Mouse (Mus musculus): ENCODE results near the gene Il1rl2. TPM values are rescaled to one million over a fixed set of nuclear protein-coding genes. Genes with fewer than 3 reads are reported as not detected.

Il1rl2 gene
- polyA plus RNA-seq, 1 experiment = 3.0 TPM

DNA sequence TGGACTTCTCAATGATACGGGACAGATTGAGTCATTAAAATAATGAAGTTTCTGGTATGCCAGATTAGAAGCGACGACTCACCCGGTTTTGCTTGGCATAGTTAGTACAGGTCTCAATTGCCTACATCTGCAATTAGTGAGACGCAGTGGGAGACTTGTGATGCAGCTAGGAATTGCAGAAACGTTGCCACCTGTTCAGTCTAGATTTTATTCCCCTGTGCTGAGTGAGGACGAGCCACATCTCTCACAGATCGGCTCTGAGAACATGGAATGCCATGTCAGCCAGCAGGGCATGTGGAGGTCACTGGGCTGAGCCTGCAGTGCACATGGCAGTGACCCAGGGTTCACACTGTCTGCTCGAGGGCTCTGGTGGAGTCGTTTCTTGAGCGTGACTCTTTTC is 38.4 kb downstream of the Il1rl2 start:
- Histone ChIP-seq H3K4me1 (ENCODE audit: control insufficient read depth, insufficient read depth, low read length) (no peaks in the 10 kb centered on the region), H3K4me3 (replicated peaks; ENCODE audit: control insufficient read depth, low read depth, low read length) (no peak overlapping the region), H3K27ac (ENCODE audit: control insufficient read depth, insufficient read depth, low read depth, low read length, poor library complexity) (no peak overlapping the region)
- WGBS = 82% methylated on average over 11 of the region's 11 CpGs
- no peak for TF ChIP-seq CTCF (IDR thresholded peaks at IDR 0.05; ENCODE audit: control insufficient read depth, insufficient read depth, low read length)
- no peak for TF ChIP-seq POLR2A (IDR thresholded peaks at IDR 0.05; ENCODE audit: borderline replicate concordance, control insufficient read depth, low read depth, low read length)

DNA sequence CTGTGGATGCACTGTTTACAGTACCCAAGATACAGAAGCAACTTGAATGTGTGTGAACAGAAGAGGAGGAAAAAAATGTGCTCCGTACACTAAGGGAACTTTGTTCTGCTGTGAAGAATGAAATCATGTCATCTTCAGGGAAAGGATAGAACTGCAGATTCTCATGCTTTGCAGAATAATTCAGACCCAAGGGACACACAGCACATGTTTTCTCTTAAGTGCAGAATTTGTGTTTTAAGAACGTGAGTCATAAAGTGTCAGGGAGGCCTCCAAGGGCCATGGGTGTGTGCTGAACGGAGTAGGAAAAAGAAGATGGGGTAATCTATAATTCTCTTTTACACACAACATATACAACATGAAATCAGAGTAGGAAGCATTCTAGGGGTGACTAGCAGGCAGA is 48.5 kb downstream of the Il1rl2 start:
- no peak for TF ChIP-seq CTCF (IDR thresholded peaks at IDR 0.05; ENCODE audit: control insufficient read depth, insufficient read depth, low read length)
- TF ChIP-seq POLR2A (IDR thresholded peaks at IDR 0.05; ENCODE audit: borderline replicate concordance, control insufficient read depth, low read depth, low read length) = no peak
- H3K4me1 ChIP-seq (ENCODE audit: control insufficient read depth, insufficient read depth, low read length) = no peaks in the 10 kb centered on the region; the same call in 1 of the 2 replicates
- WGBS = 81% methylated on average over 3 of the region's 3 CpGs
- H3K4me3 ChIP-seq (replicated peaks; ENCODE audit: control insufficient read depth, low read depth, low read length) = no peak overlapping the region
- H3K27ac ChIP-seq (ENCODE audit: control insufficient read depth, insufficient read depth, low read depth, low read length, poor library complexity) = no peak overlapping the region

DNA sequence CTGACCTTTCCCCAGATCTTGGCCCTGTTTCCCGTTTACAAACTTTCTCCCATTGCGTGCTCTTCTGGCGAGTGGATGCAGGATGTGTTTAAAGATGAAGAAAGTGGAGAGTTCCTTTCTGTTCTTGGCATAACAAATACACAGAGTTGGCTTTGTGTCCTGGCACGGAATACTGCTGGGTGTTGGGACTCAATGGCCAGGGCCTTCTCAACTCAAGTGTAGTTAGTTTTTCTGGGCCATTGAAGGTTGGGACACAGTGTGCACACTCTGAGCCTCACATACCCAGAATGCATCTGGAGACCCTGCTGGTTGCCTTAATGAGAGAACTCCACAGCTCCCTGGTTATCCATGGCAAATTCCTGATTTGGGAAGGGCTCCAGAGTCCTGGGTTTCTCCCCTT is 50.7 kb downstream of the Il1rl2 start:
- Histone ChIP-seq H3K4me3 (replicated peaks; ENCODE audit: control insufficient read depth, low read depth, low read length) (no peak overlapping the region), H3K4me1 (ENCODE audit: control insufficient read depth, insufficient read depth, low read length) (no peaks in the 10 kb centered on the region; the same call in 1 of the 2 replicates), H3K27ac (ENCODE audit: control insufficient read depth, insufficient read depth, low read depth, low read length, poor library complexity) (no peak overlapping the region)
- TF ChIP-seq POLR2A (IDR thresholded peaks at IDR 0.05; ENCODE audit: borderline replicate concordance, control insufficient read depth, low read depth, low read length) = no peak
- TF ChIP-seq CTCF (IDR thresholded peaks at IDR 0.05; ENCODE audit: control insufficient read depth, insufficient read depth, low read length) = no peak
- 81% methylated on average over 4 of the region's 4 CpGs for WGBS

DNA sequence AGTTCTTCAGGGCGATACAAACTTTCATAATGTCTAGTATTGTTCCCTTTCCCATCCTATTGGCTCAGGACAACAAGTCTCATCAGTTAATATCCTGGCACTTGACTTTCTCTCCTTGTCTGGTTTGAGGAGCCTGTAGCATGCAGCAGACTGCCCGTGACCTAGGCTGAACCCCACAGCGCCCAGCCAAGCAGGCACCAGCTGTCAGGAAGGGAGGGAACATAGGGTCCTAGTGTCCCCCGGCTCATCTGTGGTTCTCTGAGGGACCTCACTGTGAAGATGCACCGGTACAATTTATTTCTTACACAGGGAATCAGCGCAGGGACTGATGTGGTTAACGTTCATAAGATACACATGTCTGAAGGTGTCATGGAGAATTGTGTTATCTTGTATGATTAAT is 52.3 kb downstream of the Il1rl2 start:
- Histone ChIP-seq H3K4me3 (replicated peaks; ENCODE audit: control insufficient read depth, low read depth, low read length) (no peak overlapping the region), H3K27ac (ENCODE audit: control insufficient read depth, insufficient read depth, low read depth, low read length, poor library complexity) (no peak overlapping the region), H3K4me1 (ENCODE audit: control insufficient read depth, insufficient read depth, low read length) (peaks cover 1% of the 10 kb centered on the region; the same call in 1 of the 2 replicates)
- 68% methylated on average over 7 of the region's 7 CpGs for WGBS
- no peak for TF ChIP-seq CTCF (IDR thresholded peaks at IDR 0.05; ENCODE audit: control insufficient read depth, insufficient read depth, low read length)
- no peak for TF ChIP-seq POLR2A (IDR thresholded peaks at IDR 0.05; ENCODE audit: borderline replicate concordance, control insufficient read depth, low read depth, low read length)

DNA sequence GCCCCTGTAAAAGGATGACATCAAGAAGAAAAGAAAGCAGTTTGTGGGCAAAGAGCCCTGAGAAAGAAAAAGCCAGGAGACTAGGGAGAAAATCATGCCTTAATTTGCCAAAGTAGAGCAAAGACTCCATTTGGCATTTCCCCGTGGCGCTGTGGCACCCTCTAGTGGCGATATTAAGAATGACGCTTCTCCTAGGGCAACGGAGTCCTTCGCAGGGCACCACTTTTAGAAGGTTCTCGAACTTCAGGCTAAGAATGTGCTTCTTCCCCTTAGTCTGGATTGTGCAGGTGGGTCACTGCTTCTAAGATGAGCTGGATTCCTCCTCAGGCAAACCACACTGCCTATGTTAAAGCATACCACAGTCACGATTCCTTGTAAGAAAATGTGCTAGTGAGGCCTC is 54.4 kb downstream of the Il1rl2 start:
- no peak overlapping the region for H3K27ac ChIP-seq (ENCODE audit: control insufficient read depth, insufficient read depth, low read depth, low read length, poor library complexity)
- no peak overlapping the region for H3K4me3 ChIP-seq (replicated peaks; ENCODE audit: control insufficient read depth, low read depth, low read length)
- WGBS = 11% methylated on average over 8 of the region's 8 CpGs
- no peak for TF ChIP-seq POLR2A (IDR thresholded peaks at IDR 0.05; ENCODE audit: borderline replicate concordance, control insufficient read depth, low read depth, low read length)
- peak; percentile 95 for TF ChIP-seq CTCF (IDR thresholded peaks at IDR 0.05; ENCODE audit: control insufficient read depth, insufficient read depth, low read length)
- H3K4me1 ChIP-seq (ENCODE audit: control insufficient read depth, insufficient read depth, low read length) = peaks cover 1% of the 10 kb centered on the region; the same call in 1 of the 2 replicates

DNA sequence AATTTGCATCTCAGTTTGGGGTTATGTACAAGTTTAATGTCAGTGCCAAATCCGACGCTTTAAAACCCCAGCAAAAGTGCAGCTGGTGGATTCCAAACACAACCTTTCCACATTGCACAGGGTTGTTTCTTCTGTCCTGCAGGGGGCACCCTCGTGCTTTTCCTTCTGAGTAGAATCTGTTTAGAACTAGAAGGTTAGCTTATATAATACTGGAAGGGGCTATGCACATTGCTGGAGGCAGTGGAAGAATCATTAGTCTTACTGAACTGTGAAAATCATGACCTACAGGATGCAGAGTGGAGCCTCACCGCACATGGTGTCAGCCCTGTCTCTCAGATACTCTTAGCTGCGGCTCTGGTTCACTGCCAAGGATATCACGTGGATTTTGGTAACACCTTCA is 55.7 kb downstream of the Il1rl2 start:
- Histone ChIP-seq H3K27ac (ENCODE audit: control insufficient read depth, insufficient read depth, low read depth, low read length, poor library complexity) (no peak overlapping the region), H3K4me1 (ENCODE audit: control insufficient read depth, insufficient read depth, low read length) (peaks cover 1% of the 10 kb centered on the region; the same call in 1 of the 2 replicates), H3K4me3 (replicated peaks; ENCODE audit: control insufficient read depth, low read depth, low read length) (no peak overlapping the region)
- WGBS = 36% methylated on average over 6 of the region's 6 CpGs
- TF ChIP-seq CTCF (IDR thresholded peaks at IDR 0.05; ENCODE audit: control insufficient read depth, insufficient read depth, low read length) (peak; percentile 35; the same call in 1 of the 2 replicates), POLR2A (IDR thresholded peaks at IDR 0.05; ENCODE audit: borderline replicate concordance, control insufficient read depth, low read depth, low read length) (no peak)

DNA sequence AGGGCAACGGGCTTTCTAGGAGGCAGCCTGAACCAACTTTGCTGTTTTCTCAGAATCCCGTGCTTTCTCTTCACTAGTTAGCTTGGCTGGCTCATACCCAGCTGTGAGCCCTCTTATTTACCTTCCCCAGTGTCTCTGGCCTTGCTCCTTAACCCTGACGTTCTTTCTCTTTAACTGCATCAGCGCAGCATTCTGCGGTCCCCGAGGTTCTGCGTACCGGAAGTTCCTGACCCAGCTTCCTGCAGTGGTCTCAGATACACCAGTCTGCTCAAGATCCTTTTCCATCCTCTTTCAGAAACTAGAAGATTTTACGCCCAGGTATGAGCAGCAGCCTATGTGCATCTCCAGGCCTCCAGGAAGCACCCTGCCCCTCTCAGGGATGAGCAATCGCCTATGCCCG is 56.6 kb downstream of the Il1rl2 start:
- Histone ChIP-seq H3K4me1 (ENCODE audit: control insufficient read depth, insufficient read depth, low read length) (peaks cover 1% of the 10 kb centered on the region; the same call in 1 of the 2 replicates), H3K4me3 (replicated peaks; ENCODE audit: control insufficient read depth, low read depth, low read length) (no peak overlapping the region), H3K27ac (ENCODE audit: control insufficient read depth, insufficient read depth, low read depth, low read length, poor library complexity) (no peak overlapping the region)
- WGBS = 68% methylated on average over 11 of the region's 11 CpGs
- no peak for TF ChIP-seq POLR2A (IDR thresholded peaks at IDR 0.05; ENCODE audit: borderline replicate concordance, control insufficient read depth, low read depth, low read length)
- TF ChIP-seq CTCF (IDR thresholded peaks at IDR 0.05; ENCODE audit: control insufficient read depth, insufficient read depth, low read length) = no peak

DNA sequence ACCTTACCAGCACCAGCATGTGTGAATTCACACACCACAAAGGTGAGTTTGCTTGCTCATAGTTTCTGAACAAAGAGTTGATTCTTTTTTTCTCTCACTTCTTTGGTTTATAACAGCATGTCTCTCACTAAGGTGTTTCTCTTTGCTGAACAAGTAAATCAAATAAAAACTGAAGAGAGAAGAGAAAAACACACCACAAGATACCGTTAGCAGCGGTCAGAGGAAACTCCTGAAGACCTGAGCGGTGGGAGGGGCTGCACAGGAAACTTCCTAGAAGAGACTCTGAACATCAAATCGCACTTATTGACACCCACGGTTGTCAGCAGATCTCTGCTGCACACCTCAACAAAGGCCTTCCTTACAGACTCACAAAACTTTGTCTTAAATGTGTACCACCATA is 58.4 kb downstream of the Il1rl2 start:
- TF ChIP-seq CTCF (IDR thresholded peaks at IDR 0.05; ENCODE audit: control insufficient read depth, insufficient read depth, low read length) = no peak
- TF ChIP-seq POLR2A (IDR thresholded peaks at IDR 0.05; ENCODE audit: borderline replicate concordance, control insufficient read depth, low read depth, low read length) = no peak
- Histone ChIP-seq H3K4me1 (ENCODE audit: control insufficient read depth, insufficient read depth, low read length) (peaks cover 1% of the 10 kb centered on the region; the same call in 1 of the 2 replicates), H3K4me3 (replicated peaks; ENCODE audit: control insufficient read depth, low read depth, low read length) (no peak overlapping the region), H3K27ac (ENCODE audit: control insufficient read depth, insufficient read depth, low read depth, low read length, poor library complexity) (no peak overlapping the region)
- 70% methylated on average over 5 of the region's 5 CpGs for WGBS

All from bone marrow, adult 2 months (tissue).